Mouse (Mus musculus): Measurements from ENCODE around the gene Rapsn. TPM values are rescaled to one million over a fixed set of nuclear protein-coding genes. Genes with fewer than 3 reads are reported as not detected.

Rapsn gene
- polyA plus RNA-seq, 1 experiment from 2014 or later, result 0.74 TPM

GRCm38 (mm10) chr2:91060544-91061355 is 25.3 kb downstream of the Rapsn start:
- H3K36me3 ChIP-seq (ENCODE audit: control insufficient read depth, insufficient read depth, low read length), result peaks cover 82% of the 10 kb centered on the region
- no peaks in the 10 kb centered on the region for H3K27me3 ChIP-seq (ENCODE audit: control insufficient read depth, insufficient read depth, low read length)
- ATAC-seq (ENCODE audit: low FRiP score, low TSS enrichment), result 0 out of 2 replicates have a peak, but pooled peaks have one; percentile 5
- H3K27ac ChIP-seq (ENCODE audit: low read depth, low read length), result no peak overlapping the region
- no peak overlapping the region for H3K9ac ChIP-seq (ENCODE audit: low read depth, low read length)
- 81% methylated on average over 10 of the region's 10 CpGs for WGBS
- no peak overlapping the region for H3K4me3 ChIP-seq (ENCODE audit: low read length)
- H3K4me1 ChIP-seq (ENCODE audit: control insufficient read depth, insufficient read depth, low read length), result no peaks in the 10 kb centered on the region
- no peaks in the 10 kb centered on the region for H3K9me3 ChIP-seq (ENCODE audit: control insufficient read depth, low read length)
- H3K4me2 ChIP-seq (replicated peaks; ENCODE audit: low read depth, low read length), result no peak overlapping the region

GRCm38 (mm10) chr2:91061849-91062481 is 26.5 kb downstream of the Rapsn start:
- Histone ChIP-seq H3K4me2 (replicated peaks; ENCODE audit: low read depth, low read length) (no peak overlapping the region), H3K36me3 (ENCODE audit: control insufficient read depth, insufficient read depth, low read length) (peaks cover 74% of the 10 kb centered on the region), H3K4me3 (ENCODE audit: low read length) (no peak overlapping the region), H3K4me1 (ENCODE audit: control insufficient read depth, insufficient read depth, low read length) (no peaks in the 10 kb centered on the region), H3K27me3 (ENCODE audit: control insufficient read depth, insufficient read depth, low read length) (no peaks in the 10 kb centered on the region), H3K27ac (ENCODE audit: low read depth, low read length) (no peak overlapping the region), H3K9ac (ENCODE audit: low read depth, low read length) (0 out of 2 replicates have a peak overlapping the region, but pooled peaks have one; percentile 12), H3K9me3 (ENCODE audit: control insufficient read depth, low read length) (no peaks in the 10 kb centered on the region)
- ATAC-seq (ENCODE audit: low FRiP score, low TSS enrichment), result no peak
- WGBS, result 85% methylated on average over 6 of the region's 6 CpGs

- Histone ChIP-seq H3K4me1 (ENCODE audit: control insufficient read depth, insufficient read depth, low read length) (no peaks in the 10 kb centered on the region), H3K36me3 (ENCODE audit: control insufficient read depth, insufficient read depth, low read length) (peaks cover 67% of the 10 kb centered on the region), H3K27ac (ENCODE audit: low read depth, low read length) (no peak overlapping the region), H3K9me3 (ENCODE audit: control insufficient read depth, low read length) (no peaks in the 10 kb centered on the region), H3K27me3 (ENCODE audit: control insufficient read depth, insufficient read depth, low read length) (no peaks in the 10 kb centered on the region), H3K9ac (ENCODE audit: low read depth, low read length) (no peak overlapping the region), H3K4me3 (ENCODE audit: low read length) (no peak overlapping the region), H3K4me2 (replicated peaks; ENCODE audit: low read depth, low read length) (no peak overlapping the region)
- WGBS, result 89% methylated on average over 16 of the region's 16 CpGs
- no peak for ATAC-seq (ENCODE audit: low FRiP score, low TSS enrichment)
Measured at GRCm38 (mm10) chr2:91062779-91063606, 27.6 kb downstream of the Rapsn start.

GRCm38 (mm10) chr2:91064211-91064610 is 28.8 kb downstream of the Rapsn start:
- Histone ChIP-seq H3K9me3 (ENCODE audit: control insufficient read depth, low read length) (no peaks in the 10 kb centered on the region), H3K36me3 (ENCODE audit: control insufficient read depth, insufficient read depth, low read length) (peaks cover 55% of the 10 kb centered on the region), H3K4me3 (ENCODE audit: low read length) (no peak overlapping the region), H3K27ac (ENCODE audit: low read depth, low read length) (no peak overlapping the region), H3K4me2 (replicated peaks; ENCODE audit: low read depth, low read length) (no peak overlapping the region), H3K9ac (ENCODE audit: low read depth, low read length) (no peak overlapping the region), H3K27me3 (ENCODE audit: control insufficient read depth, insufficient read depth, low read length) (no peaks in the 10 kb centered on the region), H3K4me1 (ENCODE audit: control insufficient read depth, insufficient read depth, low read length) (peaks cover 7% of the 10 kb centered on the region; the same call in 1 of the 2 replicates)
- 91% methylated on average over 6 of the region's 6 CpGs for WGBS
- no peak for ATAC-seq (ENCODE audit: low FRiP score, low TSS enrichment)

- 57% methylated on average over 3 of the region's 3 CpGs for WGBS
- Histone ChIP-seq H3K9ac (ENCODE audit: low read depth, low read length) (no peak overlapping the region; the same call in 1 of the 2 replicates), H3K4me2 (replicated peaks; ENCODE audit: low read depth, low read length) (no peak overlapping the region), H3K4me3 (ENCODE audit: low read length) (no peak overlapping the region), H3K9me3 (ENCODE audit: control insufficient read depth, low read length) (no peaks in the 10 kb centered on the region), H3K27ac (ENCODE audit: low read depth, low read length) (no peak overlapping the region), H3K27me3 (ENCODE audit: control insufficient read depth, insufficient read depth, low read length) (no peaks in the 10 kb centered on the region), H3K4me1 (ENCODE audit: control insufficient read depth, insufficient read depth, low read length) (peaks cover 7% of the 10 kb centered on the region; the same call in 1 of the 2 replicates), H3K36me3 (ENCODE audit: control insufficient read depth, insufficient read depth, low read length) (peaks cover 42% of the 10 kb centered on the region)
- ATAC-seq (ENCODE audit: low FRiP score, low TSS enrichment), result no peak
Measured at GRCm38 (mm10) chr2:91065544-91065943, 30.1 kb downstream of the Rapsn start.

- H3K27me3 ChIP-seq (ENCODE audit: control insufficient read depth, insufficient read depth, low read length), result no peaks in the 10 kb centered on the region
- peaks cover 7% of the 10 kb centered on the region; the same call in 1 of the 2 replicates for H3K4me1 ChIP-seq (ENCODE audit: control insufficient read depth, insufficient read depth, low read length)
- 88% methylated on average over 3 of the region's 3 CpGs for WGBS
- no peak for ATAC-seq (ENCODE audit: low FRiP score, low TSS enrichment)
- H3K4me3 ChIP-seq (ENCODE audit: low read length), result no peak overlapping the region
- no peak overlapping the region for H3K9ac ChIP-seq (ENCODE audit: low read depth, low read length)
- H3K9me3 ChIP-seq (ENCODE audit: control insufficient read depth, low read length), result no peaks in the 10 kb centered on the region
- H3K36me3 ChIP-seq (ENCODE audit: control insufficient read depth, insufficient read depth, low read length), result peaks cover 38% of the 10 kb centered on the region
- no peak overlapping the region for H3K4me2 ChIP-seq (replicated peaks; ENCODE audit: low read depth, low read length)
- H3K27ac ChIP-seq (ENCODE audit: low read depth, low read length), result no peak overlapping the region
Measured at GRCm38 (mm10) chr2:91066455-91066854, 31.0 kb downstream of the Rapsn start.

GRCm38 (mm10) chr2:91068162-91068871 is 32.9 kb downstream of the Rapsn start:
- H3K36me3 ChIP-seq (ENCODE audit: control insufficient read depth, insufficient read depth, low read length), result peaks cover 20% of the 10 kb centered on the region
- no peak overlapping the region for H3K27ac ChIP-seq (ENCODE audit: low read depth, low read length)
- H3K9me3 ChIP-seq (ENCODE audit: control insufficient read depth, low read length), result no peaks in the 10 kb centered on the region
- peaks cover 7% of the 10 kb centered on the region; the same call in 1 of the 2 replicates for H3K4me1 ChIP-seq (ENCODE audit: control insufficient read depth, insufficient read depth, low read length)
- peak overlapping the region; percentile 67; the same call in 1 of the 2 replicates for H3K4me3 ChIP-seq (ENCODE audit: low read length)
- H3K4me2 ChIP-seq (replicated peaks; ENCODE audit: low read depth, low read length), result peak overlapping the region; percentile 72
- H3K9ac ChIP-seq (ENCODE audit: low read depth, low read length), result no peak overlapping the region
- no peaks in the 10 kb centered on the region for H3K27me3 ChIP-seq (ENCODE audit: control insufficient read depth, insufficient read depth, low read length)
- WGBS, result 53% methylated on average over 13 of the region's 13 CpGs
- no peak for ATAC-seq (ENCODE audit: low FRiP score, low TSS enrichment)

GRCm38 (mm10) chr2:91068872-91069165 is 33.4 kb downstream of the Rapsn start:
- Histone ChIP-seq H3K27ac (ENCODE audit: low read depth, low read length) (no peak overlapping the region), H3K4me3 (ENCODE audit: low read length) (peak overlapping the region; percentile 67; the same call in 1 of the 2 replicates), H3K27me3 (ENCODE audit: control insufficient read depth, insufficient read depth, low read length) (no peaks in the 10 kb centered on the region), H3K4me1 (ENCODE audit: control insufficient read depth, insufficient read depth, low read length) (peaks cover 7% of the 10 kb centered on the region; the same call in 1 of the 2 replicates), H3K36me3 (ENCODE audit: control insufficient read depth, insufficient read depth, low read length) (peaks cover 15% of the 10 kb centered on the region; the same call in 1 of the 2 replicates), H3K4me2 (replicated peaks; ENCODE audit: low read depth, low read length) (peak overlapping the region; percentile 72), H3K9me3 (ENCODE audit: control insufficient read depth, low read length) (no peaks in the 10 kb centered on the region), H3K9ac (ENCODE audit: low read depth, low read length) (no peak overlapping the region)
- ATAC-seq (ENCODE audit: low FRiP score, low TSS enrichment), result no peak
- WGBS, result 45% methylated on average over 6 of the region's 6 CpGs
